Mouse (Mus musculus) kidney, embryonic 14.5 days (tissue): Measurements from ENCODE around the gene Lexm. TPM values are rescaled to one million over a fixed set of nuclear protein-coding genes. Genes with fewer than 3 reads are reported as not detected.
A peak's percentile ranks its signal among the peaks of the same experiment; 100 is the strongest.

Experiments used
- ATAC-seq: fragments of 200-750 bp; cut with Nextera tagmentation; 2 replicates; pipeline ENCODE4 v1.8.0; 2017; ENCODE audit warnings: moderate number of reproducible peaks, mild to moderate bottlenecking, moderate TSS enrichment, moderate library complexity; ENCODE audit not compliant: low FRiP score, low TSS enrichment
- H3K27ac ChIP-seq: fragments of 300-500 bp; sonication (generic); 2 replicates; pipeline ENCODE4 v1.5.1; 2014; ENCODE audit warnings: low read depth, mild to moderate bottlenecking, low read length, moderate library complexity, mixed read lengths
- H3K27me3 ChIP-seq: fragments of 300-500 bp; sonication (generic); 2 replicates; pipeline ENCODE4 v1.6.1; 2014; ENCODE audit warnings: mild to moderate bottlenecking, low read length; ENCODE audit not compliant: control insufficient read depth, insufficient read depth
- H3K36me3 ChIP-seq: fragments of 300-500 bp; sonication (generic); 2 replicates; pipeline ENCODE4 v1.6.1; 2014; ENCODE audit warnings: low read length, mixed read lengths; ENCODE audit not compliant: control insufficient read depth, insufficient read depth
- H3K4me1 ChIP-seq: fragments of 300-500 bp; sonication (generic); 2 replicates; pipeline ENCODE4 v1.6.1; 2014; ENCODE audit warnings: low read length, mixed read lengths; ENCODE audit not compliant: control insufficient read depth, insufficient read depth
- H3K4me2 ChIP-seq: fragments of 300-500 bp; sonication (generic); replicated peaks from 2 replicates; pipeline ENCODE4 v1.6.1; 2014; ENCODE audit warnings: low read depth, mild to moderate bottlenecking, low read length
- H3K4me3 ChIP-seq: fragments of 300-500 bp; sonication (generic); 2 replicates; pipeline ENCODE4 v1.5.1; 2014; ENCODE audit warnings: mild to moderate bottlenecking, low read length
- H3K9ac ChIP-seq: fragments of 300-500 bp; sonication (generic); 2 replicates; pipeline ENCODE4 v1.6.1; 2014; ENCODE audit warnings: low read depth, mild to moderate bottlenecking, low read length, moderate library complexity
- H3K9me3 ChIP-seq: fragments of 300-500 bp; sonication (generic); 2 replicates; pipeline ENCODE4 v1.6.1; 2016; ENCODE audit warnings: low read length; ENCODE audit not compliant: control insufficient read depth
- WGBS: fragments of 180-500 bp; shearing (Covaris S2); extraction: QIAGEN DNeasy Blood & Tissue Kit; methylation state at CpG from one replicate; pipeline ENCODE4 v1.1.7; 2014; 5-methylcytosine and 5-hydroxymethylcytosine counted together
- polyA plus RNA-seq: library from polyadenylated mRNA; unstranded; fragments of >200 nt; fragmentation: Nextera tagmentation; extraction: Ambion mirVana; gene quantifications from 2 replicates; pipeline ENCODE4 v1.2.1, GENCODE M21; 2014

Gene Lexm
- polyA plus RNA-seq, 1 experiment from 2014 or later, result not detected

DNA sequence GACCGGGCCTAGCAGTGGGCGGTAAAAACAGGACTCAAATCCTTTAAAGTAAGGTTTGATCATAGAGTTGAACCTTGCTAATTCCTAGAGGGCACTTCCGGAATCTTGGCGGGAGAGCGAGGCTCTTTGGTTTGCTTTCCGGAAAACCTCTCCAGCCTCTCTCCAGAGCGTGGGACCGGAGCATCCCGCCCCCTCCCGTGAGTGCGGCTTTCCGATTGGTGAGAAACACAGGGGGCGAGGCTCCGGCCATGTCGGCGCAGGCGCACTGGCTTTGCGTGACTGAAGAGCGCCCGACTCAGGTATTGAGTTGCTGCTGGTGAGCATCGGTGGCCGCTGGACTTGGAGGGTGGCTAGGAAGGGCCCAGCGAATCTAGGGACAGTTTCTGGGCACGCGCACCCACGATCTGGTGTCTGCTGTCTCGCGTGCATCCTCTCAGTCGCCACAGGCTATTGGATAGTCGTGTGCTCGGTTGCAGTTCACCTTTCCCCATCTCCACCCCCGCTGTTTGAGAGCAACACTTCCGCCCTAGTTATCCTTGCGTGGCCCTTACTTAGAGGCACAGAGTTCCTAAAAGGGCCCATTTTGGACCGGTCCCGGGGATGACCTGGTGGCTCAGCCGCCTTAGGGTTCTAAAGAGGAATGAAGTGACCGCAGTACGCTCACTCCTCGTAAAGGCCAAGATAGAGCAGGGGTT is 33.9 kb upstream of the Lexm start, which contains the start of gene Pars2:
TSS of gene Pars2 (plus strand) at position 237 of the 695 bp plus-strand sequence.
- Histone ChIP-seq H3K4me1 (peaks cover 24% of the 10 kb centered on the region), H3K4me2 (peak within 1 kb of the TSS; percentile 73), H3K9me3 (no peaks in the 10 kb centered on the region), H3K36me3 (peaks cover 16% of the 10 kb centered on the region; the same call in 1 of the 2 replicates), H3K27me3 (no peaks in the 10 kb centered on the region), H3K9ac (peak within 1 kb of the TSS; percentile 79), H3K27ac (peak within 1 kb of the TSS; percentile 56), H3K4me3 (peak within 1 kb of the TSS; percentile 62)
- ATAC-seq, result peak; percentile 93
- WGBS, result 3% methylated on average over 40 of the region's 40 CpGs

DNA sequence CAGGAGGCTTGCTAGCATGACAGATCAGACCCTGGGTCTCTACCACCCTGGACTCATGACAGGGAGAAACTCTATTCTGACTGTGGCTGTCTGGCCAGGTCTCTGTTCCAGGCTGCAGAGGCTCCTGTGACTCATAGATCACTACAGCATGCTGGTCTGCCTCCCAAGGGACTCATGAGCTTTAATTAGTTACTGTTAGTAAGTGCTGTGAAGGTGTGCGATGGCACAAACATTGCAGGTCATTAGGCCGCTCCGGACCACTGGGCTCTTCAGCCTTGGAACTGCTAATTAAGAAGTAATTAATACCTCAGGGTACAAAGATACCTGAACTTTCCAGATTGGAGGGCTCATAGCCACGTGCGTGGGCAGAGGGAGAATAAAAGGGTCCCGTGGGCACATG is 30.1 kb upstream of the Lexm start:
- peaks cover 36% of the 10 kb centered on the region for H3K4me1 ChIP-seq
- no peaks in the 10 kb centered on the region for H3K27me3 ChIP-seq
- no peaks in the 10 kb centered on the region for H3K36me3 ChIP-seq
- no peak overlapping the region for H3K4me3 ChIP-seq
- WGBS, result 45% methylated on average over 6 of the region's 6 CpGs
- H3K9ac ChIP-seq, result no peak overlapping the region
- no peaks in the 10 kb centered on the region for H3K9me3 ChIP-seq
- H3K27ac ChIP-seq, result no peak overlapping the region
- no peak for ATAC-seq
- no peak overlapping the region for H3K4me2 ChIP-seq

DNA sequence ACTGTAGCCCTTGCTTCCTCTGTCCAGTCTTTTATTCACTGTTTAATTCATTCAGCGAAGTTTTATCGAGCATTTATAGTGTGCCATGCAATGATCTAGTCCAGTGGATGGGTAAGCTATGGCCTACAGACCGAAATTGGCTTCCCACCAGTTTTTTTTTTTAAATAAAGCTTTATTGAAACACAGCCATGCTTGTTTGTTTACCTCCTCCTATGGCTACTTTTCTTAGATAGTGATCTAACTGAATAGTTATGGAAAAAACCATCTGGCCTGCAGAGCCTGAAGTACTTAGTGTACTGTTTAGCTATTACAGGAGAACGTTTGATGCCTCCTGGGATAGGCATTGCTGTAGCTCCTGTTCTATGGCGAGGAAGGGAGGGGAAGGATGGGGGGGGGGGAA is 28.8 kb upstream of the Lexm start:
- Histone ChIP-seq H3K36me3 (no peaks in the 10 kb centered on the region), H3K4me1 (peaks cover 27% of the 10 kb centered on the region), H3K9ac (no peak overlapping the region), H3K9me3 (no peaks in the 10 kb centered on the region), H3K4me3 (no peak overlapping the region), H3K4me2 (no peak overlapping the region), H3K27ac (no peak overlapping the region), H3K27me3 (no peaks in the 10 kb centered on the region)
- no peak for ATAC-seq
- 77% methylated on average over 5 of the region's 5 CpGs for WGBS

DNA sequence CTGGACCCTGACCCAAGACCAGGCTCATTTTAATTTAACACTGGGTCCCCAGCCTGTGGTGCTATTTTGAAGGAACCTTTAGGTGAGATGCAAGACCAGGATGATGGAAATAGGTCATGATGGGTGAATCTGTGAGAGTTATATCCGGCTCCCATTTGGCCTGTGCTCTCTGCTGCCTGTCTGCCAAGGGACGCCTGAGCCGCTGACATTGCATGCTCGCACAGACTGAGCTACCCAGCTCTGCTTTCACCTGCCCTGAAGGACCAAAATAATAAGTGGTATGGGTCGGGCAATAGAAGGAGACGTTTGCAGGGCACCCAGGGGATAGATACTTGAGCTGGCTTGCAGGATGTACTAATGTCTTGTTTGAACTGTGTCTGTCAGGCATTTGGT is 27.2 kb upstream of the Lexm start:
- Histone ChIP-seq H3K9ac (no peak overlapping the region), H3K9me3 (no peaks in the 10 kb centered on the region), H3K36me3 (no peaks in the 10 kb centered on the region), H3K4me1 (peaks cover 27% of the 10 kb centered on the region), H3K27ac (peak overlapping the region; percentile 73), H3K4me3 (no peak overlapping the region), H3K4me2 (no peak overlapping the region), H3K27me3 (no peaks in the 10 kb centered on the region)
- no peak for ATAC-seq
- WGBS, result 37% methylated on average over 6 of the region's 6 CpGs

DNA sequence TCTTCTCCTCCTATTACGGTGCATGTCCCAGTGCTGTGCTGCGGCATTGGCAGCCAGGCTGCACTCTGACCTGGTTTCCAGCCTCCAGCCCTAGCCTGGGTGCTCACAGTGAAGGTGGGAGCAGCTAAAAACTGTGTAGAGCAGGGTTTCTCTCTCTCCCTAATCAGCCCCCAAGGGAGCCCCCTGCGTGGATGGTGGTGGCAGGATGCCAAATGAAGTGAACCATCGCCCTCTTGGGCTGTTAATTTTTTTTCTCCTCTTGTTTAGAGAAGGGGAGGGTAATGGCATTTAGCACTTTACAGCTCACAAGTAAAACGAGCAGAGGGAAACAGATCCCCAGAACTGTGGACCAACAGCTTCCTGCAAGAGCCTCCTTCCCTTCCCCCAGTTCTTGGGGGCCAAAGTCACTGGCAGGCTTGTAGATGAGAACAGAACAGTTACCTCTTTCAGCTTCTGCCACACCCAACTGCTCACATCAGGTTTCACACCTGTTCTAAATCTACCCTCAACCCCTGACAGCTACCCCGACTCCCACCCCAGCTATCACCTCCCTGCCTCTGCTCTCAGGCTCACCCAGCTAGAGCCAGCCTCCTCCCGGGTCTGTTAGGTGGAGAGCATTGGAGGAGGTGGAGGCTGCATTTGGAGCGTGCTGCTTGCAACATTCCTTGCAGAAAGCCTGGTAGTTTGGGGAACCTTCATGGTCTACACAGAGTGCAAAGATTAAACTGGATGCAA is 26.6 kb upstream of the Lexm start:
- peak overlapping the region; percentile 73 for H3K27ac ChIP-seq
- H3K9ac ChIP-seq, result no peak overlapping the region
- H3K9me3 ChIP-seq, result no peaks in the 10 kb centered on the region
- peaks cover 27% of the 10 kb centered on the region for H3K4me1 ChIP-seq
- no peaks in the 10 kb centered on the region for H3K27me3 ChIP-seq
- WGBS, result 4% methylated on average over 8 of the region's 8 CpGs
- no peak overlapping the region for H3K4me2 ChIP-seq
- H3K36me3 ChIP-seq, result no peaks in the 10 kb centered on the region
- ATAC-seq, result peak; percentile 79
- H3K4me3 ChIP-seq, result no peak overlapping the region

DNA sequence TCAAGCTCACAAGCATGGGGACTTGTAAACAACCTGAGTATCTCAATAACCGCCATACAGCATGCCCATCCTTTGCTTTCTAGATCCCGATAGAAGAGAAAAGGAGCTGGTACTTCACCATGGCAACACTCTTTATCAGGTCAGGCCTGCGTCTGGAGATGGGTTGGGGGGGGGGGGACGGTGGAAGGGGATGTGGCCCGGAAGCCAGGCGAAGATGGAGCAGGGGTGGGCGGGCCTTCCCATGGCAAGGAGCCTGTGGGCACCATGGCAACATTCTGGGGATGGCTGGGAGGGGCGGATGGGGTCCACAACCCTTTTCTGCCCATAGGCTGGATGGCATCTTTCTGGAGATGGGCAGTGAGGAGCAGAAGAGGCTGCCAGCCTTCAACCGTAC is 17.0 kb upstream of the Lexm start:
- ATAC-seq, result no peak
- Histone ChIP-seq H3K4me2 (peak overlapping the region; percentile 10), H3K36me3 (no peaks in the 10 kb centered on the region), H3K4me3 (no peak overlapping the region), H3K9ac (no peak overlapping the region), H3K27me3 (no peaks in the 10 kb centered on the region), H3K9me3 (no peaks in the 10 kb centered on the region), H3K27ac (peak overlapping the region; percentile 91), H3K4me1 (peaks cover 24% of the 10 kb centered on the region)
- 53% methylated on average over 9 of the region's 9 CpGs for WGBS

DNA sequence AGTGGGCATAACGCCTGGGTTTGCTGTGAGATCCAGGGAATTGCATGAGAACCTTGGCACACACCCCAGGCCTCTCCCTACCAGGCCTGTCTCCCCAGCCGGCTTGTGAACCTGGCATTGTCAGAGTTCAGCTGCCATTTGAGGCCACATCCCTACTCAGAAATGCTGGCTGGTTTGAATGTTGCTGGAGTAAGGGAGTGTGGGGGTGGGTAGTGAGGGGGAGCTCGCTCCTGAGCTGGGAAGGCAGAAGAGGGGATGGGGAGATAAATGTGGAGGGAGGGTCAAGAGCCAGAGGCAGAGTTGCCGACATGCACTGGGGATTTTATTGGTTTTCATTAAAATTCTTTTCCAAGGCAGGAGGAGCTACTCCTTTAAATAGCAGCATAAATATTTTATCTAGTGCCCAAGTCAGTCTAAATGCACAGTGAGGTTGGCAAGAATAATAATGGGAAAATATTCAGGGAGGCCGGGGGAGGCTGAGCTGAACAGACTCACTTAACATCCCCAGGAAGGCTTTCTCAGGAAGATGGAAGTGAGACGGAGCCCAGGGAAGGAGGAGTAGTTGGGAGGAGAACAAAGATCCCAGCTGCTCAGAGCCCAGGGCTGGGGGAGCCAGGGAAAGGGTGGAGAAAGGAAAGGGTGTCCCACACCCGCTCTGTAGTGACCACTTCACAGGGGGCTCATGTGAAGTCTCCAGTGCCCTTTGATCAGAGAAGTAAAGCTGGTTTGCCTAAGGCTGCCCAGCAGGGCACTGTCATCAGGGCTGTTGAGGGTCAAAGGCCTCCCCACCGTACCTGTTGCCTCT is 16.4 kb upstream of the Lexm start:
- Histone ChIP-seq H3K4me3 (no peak overlapping the region), H3K4me2 (peak overlapping the region; percentile 10; the same call in 1 of the 2 replicates), H3K9me3 (no peaks in the 10 kb centered on the region), H3K36me3 (no peaks in the 10 kb centered on the region), H3K4me1 (peaks cover 26% of the 10 kb centered on the region), H3K27ac (peak overlapping the region; percentile 91), H3K9ac (no peak overlapping the region; the same call in 1 of the 2 replicates), H3K27me3 (no peaks in the 10 kb centered on the region)
- ATAC-seq, result peak; percentile 73
- 12% methylated on average over 8 of the region's 8 CpGs for WGBS

DNA sequence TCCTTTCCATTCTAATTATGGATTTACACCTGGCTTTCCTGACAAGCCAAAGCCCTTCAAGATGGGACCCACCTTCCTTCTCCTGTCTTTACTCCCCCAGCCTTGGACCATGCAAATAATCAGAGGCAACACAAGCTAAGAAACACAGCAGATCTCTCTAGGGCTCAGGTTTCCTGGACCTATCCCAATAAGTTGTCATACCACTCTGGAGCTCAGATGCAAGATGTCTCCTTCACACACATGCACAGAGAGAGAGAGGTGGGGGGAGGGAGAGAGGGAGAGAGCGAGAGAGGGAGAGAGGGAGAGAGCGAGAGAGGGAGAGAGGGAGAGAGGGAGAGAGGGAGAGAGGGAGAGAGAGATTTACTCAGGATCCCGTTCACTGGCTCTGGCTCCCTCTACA is 15.3 kb upstream of the Lexm start:
- Histone ChIP-seq H3K4me2 (no peak overlapping the region), H3K9ac (no peak overlapping the region), H3K27ac (peak overlapping the region; percentile 91; the same call in 1 of the 2 replicates), H3K4me1 (peaks cover 26% of the 10 kb centered on the region), H3K4me3 (no peak overlapping the region), H3K36me3 (no peaks in the 10 kb centered on the region), H3K9me3 (no peaks in the 10 kb centered on the region), H3K27me3 (no peaks in the 10 kb centered on the region)
- WGBS, result 11% methylated on average over 1 of the region's 3 CpGs
- no peak for ATAC-seq
